Mouse (Mus musculus): ENCODE measurements around the gene Zfp410.

GRCm38 (mm10) chr12:84388774-84389400, 72.2 kb downstream of the Zfp410 start:
- no peak for TF ChIP-seq CTCF (conservative IDR thresholded peaks at IDR 0.05; ENCODE audit: insufficient read depth, insufficient read length, low read depth, low read length)
- no peak for TF ChIP-seq POLR2A (IDR thresholded peaks at IDR 0.05; ENCODE audit: low read depth, low read length)

Measured in kidney, adult 2 months (tissue).